Mouse (Mus musculus) ovary, adult 18-20 months (tissue): ENCODE measurements around the gene Fam240b.
"Not testable (repeated sequence)": the region's sequence is repeated elsewhere in the genome, so short reads cannot be mapped to it uniquely, and the experiment has no call there.

ENCODE experiments used
- DNase-seq: peaks from one replicate; pipeline ENCODE4 v3.0.0; 2022; ENCODE audit warnings: low spot score, mixed read lengths

The Fam240b gene

GRCm38 (mm10) chr13:64497692-64498091 is at the start of gene Fam240b:
TSS of gene Fam240b (minus strand) at chr13:64497792.
- no peak for DNase-seq

GRCm38 (mm10) chr13:64530139-64530538 is 32.5 kb upstream of the Fam240b start:
- DNase-seq = no peak

- no peak for DNase-seq
Measured at GRCm38 (mm10) chr13:64526515-64527285, 29.1 kb upstream of the Fam240b start.

GRCm38 (mm10) chr13:64514247-64514646 is 16.7 kb upstream of the Fam240b start:
- DNase-seq = no peak

GRCm38 (mm10) chr13:64511616-64512015 is 14.0 kb upstream of the Fam240b start:
- DNase-seq = no peak

- no peak for DNase-seq
Measured at GRCm38 (mm10) chr13:64507361-64507760, 9.8 kb upstream of the Fam240b start.

GRCm38 (mm10) chr13:64502833-64503232 is 5.2 kb upstream of the Fam240b start:
- no peak for DNase-seq

- no peak for DNase-seq
Measured at GRCm38 (mm10) chr13:64493586-64493985, 4.0 kb downstream of the Fam240b start.

- no peak for DNase-seq
Measured at GRCm38 (mm10) chr13:64489886-64490285, 7.7 kb downstream of the Fam240b start.

GRCm38 (mm10) chr13:64479960-64480359 is 17.6 kb downstream of the Fam240b start:
- DNase-seq = no peak

GRCm38 (mm10) chr13:64477968-64478367 is 19.6 kb downstream of the Fam240b start:
- peak; percentile 75 for DNase-seq

GRCm38 (mm10) chr13:64467886-64468285 is 29.7 kb downstream of the Fam240b start:
- no peak for DNase-seq

- DNase-seq = no peak
Measured at GRCm38 (mm10) chr13:64465166-64465565, 32.4 kb downstream of the Fam240b start.

- DNase-seq = no peak
Measured at GRCm38 (mm10) chr13:64462581-64462980, 35.0 kb downstream of the Fam240b start.

GRCm38 (mm10) chr13:64458181-64458580 is 39.4 kb downstream of the Fam240b start:
- no peak for DNase-seq

- not testable (repeated sequence) for DNase-seq
Measured at GRCm38 (mm10) chr13:64457225-64457978, 40.2 kb downstream of the Fam240b start.

GRCm38 (mm10) chr13:64450001-64450794 is 47.4 kb downstream of the Fam240b start:
- DNase-seq = no peak

GRCm38 (mm10) chr13:64448729-64449128 is 48.9 kb downstream of the Fam240b start:
- DNase-seq = no peak

GRCm38 (mm10) chr13:64447947-64448346 is 49.6 kb downstream of the Fam240b start:
- DNase-seq = no peak

GRCm38 (mm10) chr13:64445254-64445920 is 52.2 kb downstream of the Fam240b start:
- no peak for DNase-seq

- no peak for DNase-seq
Measured at GRCm38 (mm10) chr13:64443263-64443894, 54.2 kb downstream of the Fam240b start.
